Mouse (Mus musculus): ENCODE data around the gene Olfr1396.
"Not testable (repeated sequence)": the region's sequence is repeated elsewhere in the genome, so short reads cannot be mapped to it uniquely, and the experiment has no call there.

Olfr1396 gene

DNA sequence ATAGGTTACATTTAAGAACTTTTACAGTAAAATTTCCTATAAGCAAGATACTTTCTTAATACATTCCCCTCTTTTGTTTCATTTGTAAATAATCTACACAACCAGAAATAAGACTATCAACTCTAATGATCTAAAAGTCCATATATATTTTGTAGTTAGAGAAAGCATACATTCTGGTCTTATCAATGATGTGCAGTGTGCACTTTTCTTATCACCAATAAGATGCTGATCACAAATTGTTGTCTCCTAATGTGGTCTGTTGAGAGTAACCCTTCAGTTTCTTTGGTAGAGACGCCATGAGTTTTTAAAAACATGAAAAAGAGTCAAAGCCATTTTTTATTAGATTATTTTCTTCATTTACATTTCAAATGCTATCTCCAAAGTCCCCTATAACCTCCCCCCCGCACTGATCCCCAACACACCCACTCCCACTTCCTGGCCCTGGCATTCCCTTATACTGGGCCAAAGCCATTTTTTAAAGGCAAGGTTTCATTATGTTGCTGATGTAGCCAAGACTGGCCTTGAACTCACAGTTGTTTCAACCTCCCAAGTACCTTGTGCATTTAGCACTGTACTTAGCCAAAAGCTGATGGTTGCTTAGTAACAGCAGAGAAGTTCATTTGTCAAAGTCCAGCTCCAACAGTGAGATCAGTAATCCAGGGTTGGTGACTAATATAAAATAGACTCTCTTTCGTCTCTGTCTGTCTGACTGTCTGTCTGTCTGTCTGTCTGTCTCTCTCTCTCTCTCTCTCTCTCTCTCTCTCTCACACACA, 24.8 kb downstream of the Olfr1396 start:
- no peak for DNase-seq

DNA sequence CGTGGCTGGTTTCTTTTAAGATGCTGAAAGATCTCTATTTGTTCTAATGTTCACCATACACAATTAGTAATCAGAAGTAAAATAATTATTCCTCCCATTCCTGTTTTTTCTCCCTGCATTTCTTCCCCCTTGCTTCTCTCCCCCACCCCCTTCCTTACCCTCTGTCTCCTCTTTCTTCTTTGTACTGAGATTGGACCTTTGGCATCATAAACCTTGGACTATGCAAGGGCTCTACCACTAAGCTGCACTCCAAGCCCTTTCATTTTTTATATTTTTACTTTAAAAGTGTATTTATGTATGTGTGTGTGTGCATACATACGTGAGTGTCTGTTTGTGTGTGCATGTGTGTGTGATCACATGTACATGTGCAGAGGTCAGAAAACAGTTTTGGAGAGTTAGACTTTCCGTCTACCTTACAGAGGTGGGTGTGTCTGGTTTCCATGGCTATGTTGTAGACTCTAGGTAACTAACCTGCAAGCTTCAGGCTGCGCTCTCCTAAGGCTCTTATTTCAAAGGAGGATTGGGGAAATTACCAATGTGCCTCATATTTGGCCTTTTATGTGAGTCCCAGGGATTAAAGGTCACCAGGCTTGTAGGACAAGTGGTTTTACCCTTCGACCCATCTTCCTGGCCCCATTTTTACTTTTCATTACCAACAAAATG, 25.6 kb downstream of the Olfr1396 start:
- no peak for DNase-seq

- peak; percentile 53 to 61 for DNase-seq
These were observed 26.7 kb downstream of the Olfr1396 start for GRCm38 (mm10) chr11:49087830-49088616.

GRCm38 (mm10) chr11:49086858-49087361, 27.8 kb downstream of the Olfr1396 start:
- peak; percentile 38 to 46 for DNase-seq

DNA sequence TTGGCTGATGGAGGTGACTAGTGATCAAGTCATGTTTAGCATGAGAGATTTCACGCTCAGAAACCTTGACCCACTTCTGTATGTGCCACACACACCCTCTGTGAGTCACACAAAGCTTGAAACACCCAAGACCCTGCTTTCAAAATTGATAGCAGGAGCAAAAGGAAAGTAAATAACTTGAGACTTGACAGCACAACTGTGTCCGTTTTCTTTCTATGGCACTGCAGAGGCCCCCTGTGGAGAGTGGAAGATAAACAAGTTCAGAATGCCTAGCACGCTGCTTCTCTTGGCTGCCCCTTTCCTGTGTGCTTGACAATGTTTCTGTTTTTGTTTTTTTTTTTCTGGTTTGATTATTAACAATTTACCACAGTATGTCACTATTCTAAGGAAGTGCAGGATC, 29.8 kb downstream of the Olfr1396 start:
- DNase-seq = peak; percentile 46 to 57

DNA sequence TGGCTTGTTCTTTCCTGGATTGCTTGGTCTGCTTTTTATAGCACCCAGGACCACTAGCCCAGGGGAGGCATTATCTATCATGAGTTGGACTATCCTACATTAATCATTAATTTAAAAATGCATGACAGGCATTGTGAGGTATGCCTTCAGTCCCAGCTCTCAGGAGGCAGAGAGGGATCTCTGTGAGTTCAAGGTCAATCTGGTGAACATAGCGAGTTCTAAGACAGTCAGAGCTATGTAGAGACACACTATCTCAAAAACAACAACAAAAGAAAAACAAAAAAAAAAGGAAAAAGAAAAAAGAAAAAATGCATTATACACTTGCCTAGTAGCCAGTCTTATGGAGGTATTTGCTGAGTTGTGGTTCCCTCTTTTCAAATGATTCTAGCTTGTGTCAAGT, 30.3 kb downstream of the Olfr1396 start:
- no peak for DNase-seq

- no peak for DNase-seq
These were observed 30.9 kb downstream of the Olfr1396 start for GRCm38 (mm10) chr11:49083808-49084207.

DNA sequence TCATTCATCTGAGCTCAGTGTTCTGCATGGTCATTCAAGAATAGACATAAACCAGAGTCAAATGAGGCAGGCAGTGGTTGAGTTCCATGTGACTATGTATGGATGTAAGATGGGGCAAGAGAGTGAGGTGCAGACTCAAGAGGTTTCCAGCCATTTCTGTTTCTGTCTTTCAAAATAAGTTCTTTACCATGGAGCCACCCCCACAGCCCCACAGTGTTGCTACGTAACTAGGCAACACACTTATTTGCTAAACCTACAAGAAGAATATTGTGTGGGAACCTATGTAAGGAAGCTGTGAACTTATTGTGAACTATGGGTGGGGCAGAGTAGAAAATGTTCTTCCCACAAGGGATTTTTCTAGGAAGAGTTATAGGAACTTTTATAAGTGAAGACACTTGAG, 31.5 kb downstream of the Olfr1396 start:
- DNase-seq = peak in 1 of 2 experiments; percentile 30

GRCm38 (mm10) chr11:49081886-49082285, 32.8 kb downstream of the Olfr1396 start:
- no peak for DNase-seq

DNA sequence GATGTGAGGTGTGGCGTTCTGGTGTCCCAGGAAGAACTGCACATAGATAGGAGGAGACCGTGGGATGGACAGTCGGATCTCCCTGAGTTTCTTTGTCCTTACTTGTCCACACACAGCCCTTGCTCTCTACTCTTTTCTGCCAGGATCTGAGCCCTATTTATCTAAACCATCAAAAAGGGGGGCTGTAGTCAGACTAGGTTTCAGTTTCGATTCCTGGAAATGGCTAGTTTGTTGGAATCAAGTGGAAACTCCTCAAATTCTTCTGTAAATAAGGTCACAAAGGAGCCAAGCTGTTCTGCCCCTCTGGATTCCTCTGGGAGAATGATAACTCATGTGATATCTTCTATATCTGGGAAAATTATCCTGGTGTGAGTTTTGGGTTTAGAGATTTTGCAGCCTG, 33.3 kb downstream of the Olfr1396 start:
- no peak for DNase-seq

- DNase-seq = no peak
These were observed 34.0 kb downstream of the Olfr1396 start for GRCm38 (mm10) chr11:49080636-49081035.

GRCm38 (mm10) chr11:49078719-49079118, 36.0 kb downstream of the Olfr1396 start:
- DNase-seq = no peak

GRCm38 (mm10) chr11:49077012-49077411, 37.7 kb downstream of the Olfr1396 start:
- no peak for DNase-seq

DNA sequence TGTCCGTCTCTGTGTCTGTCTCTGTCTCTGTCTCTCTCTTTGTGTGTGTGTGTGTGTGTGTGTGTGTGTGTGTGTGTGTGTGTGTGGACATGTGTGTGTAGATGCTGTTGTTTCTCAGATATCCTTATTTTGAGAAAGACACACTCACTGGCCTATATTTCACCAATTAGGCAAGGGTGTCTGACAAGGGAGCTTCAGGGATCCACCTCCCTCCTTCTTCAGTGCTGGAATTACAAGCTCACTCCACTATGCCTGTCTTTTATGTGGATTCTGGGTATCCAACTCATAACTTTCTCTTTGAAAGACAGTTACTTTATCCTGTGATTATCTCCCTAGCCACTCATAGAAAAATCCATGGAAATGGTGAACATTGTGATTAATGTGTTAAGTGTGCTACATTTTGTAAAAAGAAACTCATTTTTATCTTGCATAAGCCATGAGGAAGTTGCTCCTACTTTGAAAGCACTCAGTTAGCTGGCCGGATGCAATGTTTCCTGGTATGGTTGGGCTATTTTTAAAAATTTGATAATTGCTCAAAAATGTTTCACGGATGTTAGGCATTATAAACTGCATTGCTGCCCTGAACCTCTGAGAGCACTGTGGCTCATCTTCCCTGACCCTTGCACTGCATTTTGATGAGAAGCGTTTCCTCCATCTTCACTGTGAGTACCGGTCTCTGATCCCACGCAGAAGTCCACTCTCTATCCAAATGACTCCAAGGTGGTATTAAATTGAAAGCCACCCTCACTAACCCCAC, 38.5 kb downstream of the Olfr1396 start, which contains the start of gene Ifi47:
Gene Ifi47 (plus strand): TSS at position 587 of the 757 bp plus-strand sequence.
- DNase-seq = peak in 1 of 2 experiments; percentile 27

- DNase-seq = no peak
These were observed 46.3 kb downstream of the Olfr1396 start for GRCm38 (mm10) chr11:49068358-49068757.

DNA sequence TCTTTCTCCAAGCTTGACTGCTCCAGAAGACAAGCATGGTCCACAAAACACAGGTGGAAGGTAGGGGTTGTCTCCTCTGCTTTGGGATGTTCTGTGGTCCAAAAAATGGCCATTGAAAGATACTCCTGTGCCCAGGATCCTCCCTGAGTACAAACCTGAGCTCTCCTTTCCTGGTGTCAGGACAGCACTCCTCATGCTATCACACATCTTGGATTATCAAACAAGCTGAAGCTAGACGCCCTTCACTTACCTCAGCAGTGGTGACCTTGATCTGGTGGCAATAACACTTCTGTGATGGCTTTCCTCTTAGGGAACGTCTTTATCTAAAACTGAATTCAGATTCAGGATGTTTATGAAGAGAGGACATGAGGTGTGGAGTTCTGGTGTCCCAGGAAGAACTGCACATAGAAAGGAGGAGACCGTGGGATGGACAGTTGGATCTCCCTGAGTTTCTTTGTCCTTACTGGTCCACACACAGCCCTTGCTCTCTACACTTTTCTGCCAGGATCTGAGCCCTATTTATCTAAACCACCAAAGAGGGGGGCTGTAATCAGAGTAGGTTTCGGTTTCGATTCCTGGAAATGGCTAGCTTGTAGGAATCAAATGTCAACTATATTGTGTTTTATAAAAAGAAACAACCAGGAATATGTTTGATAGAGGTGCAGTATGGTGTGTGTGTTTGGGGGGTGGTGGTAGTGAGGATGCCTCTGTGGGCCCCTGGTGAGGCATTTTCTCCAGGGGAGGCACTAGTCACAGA, 50.8 kb downstream of the Olfr1396 start, which contains the start of gene Tgtp2:
Gene Tgtp2 (minus strand): TSS at position 494 of the 757 bp plus-strand sequence.
- DNase-seq = peak in 1 of 2 experiments; percentile 47

GRCm38 (mm10) chr11:49061865-49062264, 52.8 kb downstream of the Olfr1396 start:
- DNase-seq = not testable (repeated sequence)

DNA sequence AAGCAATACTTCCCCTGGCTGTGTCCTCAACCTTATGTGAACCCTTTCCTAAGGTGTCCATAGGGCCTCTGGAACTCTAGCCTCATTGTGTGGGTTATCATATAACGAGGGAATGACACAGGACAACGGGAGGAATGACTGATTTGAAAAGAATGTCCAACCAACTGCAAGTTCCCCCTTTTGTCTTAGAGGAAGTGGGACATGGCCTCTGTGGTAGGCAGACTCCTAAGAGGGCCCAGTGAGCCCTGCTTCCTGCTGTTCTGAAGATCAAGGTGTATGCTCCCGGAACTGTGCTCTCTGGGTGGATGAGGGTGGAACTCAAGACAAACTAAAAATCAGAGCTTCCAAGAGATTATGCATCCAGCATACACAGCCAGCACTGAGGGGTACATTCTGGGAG, 54.6 kb downstream of the Olfr1396 start:
- not testable (repeated sequence) for DNase-seq

Measured in B cell, adult 2 months (primary cell).